Mouse (Mus musculus): ENCODE measurements at regions not wholly inside any gene's neighbourhood (a gene's known extent, or its start where the extent isn't known, plus 50 kb on each side); places are given as distances from the start of the nearest gene placed in this dataset.

GRCm38 (mm10) chr17:4080564-4080963 is 384.5 kb upstream of the Nox3 start:
- TF ChIP-seq E2F4 (IDR thresholded peaks at IDR 0.05; ENCODE audit: insufficient read depth) (no peak), POLR2A (IDR thresholded peaks at IDR 0.05; ENCODE audit: insufficient read length, low read depth) (no peak), TCF3 (IDR thresholded peaks at IDR 0.05; ENCODE audit: insufficient read length, low read depth) (no peak), MYOG (IDR thresholded peaks at IDR 0.05; ENCODE audit: control insufficient read depth in 1 of 3, insufficient read depth in 1 of 3, insufficient read length in 2 of 3, low read depth in 2 of 3) (no peak)
